Mouse (Mus musculus): ENCODE data around the gene Slc4a3. TPM values are rescaled to one million over a fixed set of nuclear protein-coding genes. Genes with fewer than 3 reads are reported as not detected.

Slc4a3 gene
- polyA plus RNA-seq, 1 experiment: 121 TPM

DNA sequence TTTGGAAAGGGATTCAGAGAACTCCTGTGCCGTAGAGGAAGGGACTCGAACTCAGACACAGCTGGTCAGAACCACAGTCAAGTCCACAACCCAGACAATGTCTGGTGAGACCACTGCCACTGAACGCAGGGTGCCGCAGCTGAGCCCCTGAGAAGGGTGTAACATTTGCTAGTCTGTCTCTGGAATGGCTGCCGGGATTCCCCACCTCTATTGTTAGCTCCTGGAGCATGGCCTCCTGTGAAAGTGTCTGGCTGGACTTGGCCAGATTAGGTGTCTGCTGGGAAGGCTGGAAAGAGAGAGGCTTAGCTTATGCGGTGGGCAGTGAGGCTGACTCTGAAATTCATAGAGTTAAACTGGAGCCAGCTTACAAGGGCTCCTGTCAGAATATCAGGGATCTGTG, 24.3 kb downstream of the Slc4a3 start:
- no peak for TF ChIP-seq POLR2A (IDR thresholded peaks at IDR 0.05; ENCODE audit: extremely low read depth, insufficient read depth, low read length)
- no peak for TF ChIP-seq CTCF (IDR thresholded peaks at IDR 0.05; ENCODE audit: extremely low read depth, insufficient read depth, low read length)
- peaks cover 8% of the 10 kb centered on the region for H3K4me1 ChIP-seq (ENCODE audit: control insufficient read depth, insufficient read depth, low read length)
- no peak overlapping the region for H3K4me3 ChIP-seq (ENCODE audit: insufficient read depth, low read length)
- no peak overlapping the region for H3K27ac ChIP-seq (ENCODE audit: insufficient read depth, low read length)

- Histone ChIP-seq H3K4me1 (ENCODE audit: control insufficient read depth, insufficient read depth, low read length) (peaks cover 5% of the 10 kb centered on the region; the same call in 1 of the 2 replicates), H3K4me3 (ENCODE audit: insufficient read depth, low read length) (no peak overlapping the region), H3K27ac (ENCODE audit: insufficient read depth, low read length) (no peak overlapping the region)
- TF ChIP-seq CTCF (IDR thresholded peaks at IDR 0.05; ENCODE audit: extremely low read depth, insufficient read depth, low read length) (no peak), POLR2A (IDR thresholded peaks at IDR 0.05; ENCODE audit: extremely low read depth, insufficient read depth, low read length) (no peak)
Observed at GRCm38 (mm10) chr1:75572776-75573175, 26.7 kb downstream of the Slc4a3 start.

- Histone ChIP-seq H3K4me3 (ENCODE audit: insufficient read depth, low read length) (no peak overlapping the region), H3K27ac (ENCODE audit: insufficient read depth, low read length) (no peak overlapping the region), H3K4me1 (ENCODE audit: control insufficient read depth, insufficient read depth, low read length) (peaks cover 5% of the 10 kb centered on the region; the same call in 1 of the 2 replicates)
- TF ChIP-seq CTCF (IDR thresholded peaks at IDR 0.05; ENCODE audit: extremely low read depth, insufficient read depth, low read length) (no peak), POLR2A (IDR thresholded peaks at IDR 0.05; ENCODE audit: extremely low read depth, insufficient read depth, low read length) (no peak)
Observed at GRCm38 (mm10) chr1:75573715-75574114, 27.6 kb downstream of the Slc4a3 start.

DNA sequence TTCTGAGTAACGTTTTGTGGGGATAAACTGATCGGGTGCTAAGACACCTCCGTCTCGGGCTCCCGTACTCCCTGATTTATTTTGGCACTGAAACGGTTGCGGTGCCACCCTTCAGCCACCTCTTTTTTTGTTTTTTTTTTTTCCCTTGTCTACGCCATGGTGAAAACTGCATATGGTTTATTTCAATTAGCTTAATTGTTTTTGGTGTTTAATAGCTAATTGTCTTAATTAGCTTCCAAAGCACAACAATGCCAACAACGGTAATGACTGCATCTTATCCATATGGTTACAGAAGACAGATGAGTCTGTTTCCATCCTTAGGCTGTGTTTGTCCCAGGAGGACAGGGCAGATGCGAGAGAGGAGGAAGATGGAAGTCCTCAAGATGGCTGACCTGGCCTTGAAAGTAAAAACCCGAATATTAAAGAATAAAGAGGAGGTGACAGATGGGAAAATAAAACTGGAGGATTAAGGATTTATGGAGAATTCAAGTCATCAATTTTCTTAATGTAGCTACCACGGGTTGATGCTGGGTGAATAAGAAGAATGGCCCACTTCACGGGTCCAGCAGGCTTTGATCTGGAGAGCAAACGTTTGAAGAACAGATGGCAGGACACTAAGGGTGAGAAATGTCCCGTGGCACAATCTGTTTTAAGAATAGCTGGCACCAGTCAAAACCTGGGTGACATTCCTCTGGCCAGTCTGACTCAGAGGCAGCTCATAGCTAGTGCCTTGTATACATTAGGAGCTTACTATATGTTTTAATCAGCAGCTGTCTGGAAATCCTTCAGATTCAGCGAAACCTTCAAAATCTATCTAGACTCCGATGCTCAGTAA, 28.6 kb downstream of the Slc4a3 start:
- Histone ChIP-seq H3K4me1 (ENCODE audit: control insufficient read depth, insufficient read depth, low read length) (peaks cover 5% of the 10 kb centered on the region; the same call in 1 of the 2 replicates), H3K27ac (ENCODE audit: insufficient read depth, low read length) (no peak overlapping the region), H3K4me3 (ENCODE audit: insufficient read depth, low read length) (no peak overlapping the region)
- TF ChIP-seq CTCF (IDR thresholded peaks at IDR 0.05; ENCODE audit: extremely low read depth, insufficient read depth, low read length) (no peak), POLR2A (IDR thresholded peaks at IDR 0.05; ENCODE audit: extremely low read depth, insufficient read depth, low read length) (no peak)

GRCm38 (mm10) chr1:75581936-75582624, 36.0 kb downstream of the Slc4a3 start:
- Histone ChIP-seq H3K27ac (ENCODE audit: insufficient read depth, low read length) (no peak overlapping the region), H3K4me1 (ENCODE audit: control insufficient read depth, insufficient read depth, low read length) (no peaks in the 10 kb centered on the region), H3K4me3 (ENCODE audit: insufficient read depth, low read length) (no peak overlapping the region)
- TF ChIP-seq CTCF (IDR thresholded peaks at IDR 0.05; ENCODE audit: extremely low read depth, insufficient read depth, low read length): no peak
- no peak for TF ChIP-seq POLR2A (IDR thresholded peaks at IDR 0.05; ENCODE audit: extremely low read depth, insufficient read depth, low read length)

DNA sequence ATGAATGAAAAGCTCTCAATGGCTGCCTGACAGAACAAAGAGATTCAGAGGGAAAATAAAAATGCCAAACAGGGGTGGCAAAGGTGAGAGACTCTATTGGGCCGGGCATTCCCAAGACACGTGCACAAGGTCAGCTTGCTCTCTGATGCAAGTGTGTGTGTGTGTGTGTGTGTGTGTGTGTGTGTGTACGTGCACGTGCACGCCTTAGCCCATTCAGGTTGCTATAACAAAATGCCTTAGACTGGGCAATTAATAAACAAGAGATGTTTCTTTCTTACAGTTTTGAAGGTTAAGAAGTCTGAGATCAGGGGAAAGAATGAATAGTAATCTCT, 36.5 kb downstream of the Slc4a3 start:
- H3K4me1 ChIP-seq (ENCODE audit: control insufficient read depth, insufficient read depth, low read length): no peaks in the 10 kb centered on the region
- TF ChIP-seq CTCF (IDR thresholded peaks at IDR 0.05; ENCODE audit: extremely low read depth, insufficient read depth, low read length) (no peak), POLR2A (IDR thresholded peaks at IDR 0.05; ENCODE audit: extremely low read depth, insufficient read depth, low read length) (no peak)
- H3K4me3 ChIP-seq (ENCODE audit: insufficient read depth, low read length): no peak overlapping the region
- no peak overlapping the region for H3K27ac ChIP-seq (ENCODE audit: insufficient read depth, low read length)

DNA sequence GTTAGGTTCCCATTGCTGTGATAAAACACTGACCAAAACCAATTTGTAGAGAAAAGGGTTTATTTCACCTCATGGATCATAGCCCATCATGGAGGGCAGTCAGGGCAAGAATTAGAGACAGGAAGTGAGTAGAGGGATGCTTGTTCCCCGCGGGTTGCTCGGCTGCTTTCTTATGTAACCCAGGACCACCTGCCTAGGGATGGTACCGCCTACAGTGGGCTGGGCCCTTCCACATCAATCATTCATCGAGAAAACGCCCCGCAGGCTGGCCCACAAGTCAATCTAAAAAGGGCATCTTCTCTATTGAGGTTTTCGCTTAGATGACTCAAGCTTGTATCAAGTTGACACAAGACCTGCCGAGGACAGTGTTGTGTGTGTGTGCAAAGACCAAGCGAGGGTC, 37.0 kb downstream of the Slc4a3 start:
- H3K4me3 ChIP-seq (ENCODE audit: insufficient read depth, low read length): no peak overlapping the region
- H3K27ac ChIP-seq (ENCODE audit: insufficient read depth, low read length): no peak overlapping the region
- H3K4me1 ChIP-seq (ENCODE audit: control insufficient read depth, insufficient read depth, low read length): peaks cover 1% of the 10 kb centered on the region; the same call in 1 of the 2 replicates
- TF ChIP-seq CTCF (IDR thresholded peaks at IDR 0.05; ENCODE audit: extremely low read depth, insufficient read depth, low read length) (no peak), POLR2A (IDR thresholded peaks at IDR 0.05; ENCODE audit: extremely low read depth, insufficient read depth, low read length) (no peak)

DNA sequence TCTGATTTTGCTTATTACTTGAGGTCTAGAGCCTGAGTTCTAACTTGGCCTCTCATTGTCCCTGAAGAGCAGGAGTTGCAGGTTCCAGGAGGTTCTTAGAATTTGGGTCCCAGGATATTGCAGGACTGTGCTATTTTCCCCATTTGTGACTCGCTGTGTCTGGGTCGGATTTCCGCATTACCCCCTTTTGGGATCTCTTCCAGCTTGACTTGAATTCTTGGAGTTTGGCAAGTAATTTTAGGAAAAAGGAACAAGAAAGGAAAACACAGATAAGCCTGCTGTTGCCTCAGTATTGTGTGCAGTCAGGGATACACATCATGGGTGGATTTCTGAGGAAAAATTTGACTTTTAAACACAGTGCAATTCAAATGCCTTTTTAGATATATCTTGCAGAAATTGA, 40.7 kb downstream of the Slc4a3 start:
- TF ChIP-seq POLR2A (IDR thresholded peaks at IDR 0.05; ENCODE audit: extremely low read depth, insufficient read depth, low read length) (no peak), CTCF (IDR thresholded peaks at IDR 0.05; ENCODE audit: extremely low read depth, insufficient read depth, low read length) (no peak)
- 0 out of 2 replicates have a peak overlapping the region, but pooled peaks have one; percentile 38 for H3K27ac ChIP-seq (ENCODE audit: insufficient read depth, low read length)

DNA sequence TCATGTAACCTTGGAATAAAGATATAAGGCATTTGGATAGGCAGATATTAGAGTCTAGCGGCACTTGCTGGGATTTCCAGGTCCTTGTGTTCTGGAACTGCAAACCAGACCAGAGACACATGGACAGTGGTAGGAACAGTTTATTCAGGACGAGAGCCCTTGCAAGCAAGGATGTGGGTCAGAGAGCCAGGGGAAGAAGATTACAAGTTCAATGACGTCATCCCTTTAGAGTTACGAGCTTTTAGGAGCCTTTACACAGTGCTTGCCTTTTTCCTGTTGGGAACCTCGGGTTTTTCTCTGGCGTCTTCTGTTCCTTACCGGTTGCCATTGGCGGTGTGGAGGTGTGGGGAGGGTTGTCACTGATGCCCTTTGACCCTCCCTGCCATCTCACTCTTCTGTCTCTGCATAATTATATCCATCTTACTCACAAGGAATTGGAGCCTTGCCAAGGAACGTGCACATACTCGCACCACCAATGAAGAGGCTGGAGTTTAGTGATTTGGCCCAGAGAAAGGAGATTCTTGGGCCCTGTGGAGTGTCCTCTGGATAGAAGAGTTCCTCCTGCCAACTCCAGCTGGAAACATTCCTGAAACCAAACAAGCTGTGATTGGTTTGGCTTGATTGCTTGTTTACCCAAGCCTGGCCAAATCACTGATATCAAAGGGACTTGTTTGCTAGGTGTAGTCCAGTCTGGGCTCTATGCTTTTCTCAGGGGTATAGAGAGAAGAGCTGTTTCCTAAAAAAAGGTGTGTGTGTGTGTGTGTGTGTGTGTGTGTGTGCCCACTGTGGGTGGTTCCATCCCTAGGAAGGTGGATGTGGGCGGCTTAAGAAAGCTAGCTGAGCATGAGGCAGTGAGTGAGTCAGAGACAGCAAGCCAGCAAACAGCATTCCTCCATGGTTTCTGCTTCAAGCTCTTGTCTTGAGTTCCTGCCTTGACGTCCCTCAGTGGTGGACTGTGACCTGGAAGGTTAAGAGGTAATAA, 42.0 kb downstream of the Slc4a3 start:
- peaks cover 5% of the 10 kb centered on the region; the same call in 1 of the 2 replicates for H3K4me1 ChIP-seq (ENCODE audit: control insufficient read depth, insufficient read depth, low read length)
- TF ChIP-seq CTCF (IDR thresholded peaks at IDR 0.05; ENCODE audit: extremely low read depth, insufficient read depth, low read length) (no peak), POLR2A (IDR thresholded peaks at IDR 0.05; ENCODE audit: extremely low read depth, insufficient read depth, low read length) (0 out of 2 replicates have a peak, but pooled peaks have one; percentile 31)
- H3K27ac ChIP-seq (ENCODE audit: insufficient read depth, low read length): peak overlapping the region; percentile 36
- no peak overlapping the region for H3K4me3 ChIP-seq (ENCODE audit: insufficient read depth, low read length)

More for the DNA sequence above, 40.7 kb downstream of the Slc4a3 start:
- Histone ChIP-seq H3K4me1 (ENCODE audit: control insufficient read depth, insufficient read depth, low read length) (peaks cover 5% of the 10 kb centered on the region; the same call in 1 of the 2 replicates), H3K4me3 (ENCODE audit: insufficient read depth, low read length) (no peak overlapping the region)

All from cortical plate, adult 2 months (tissue).